Mouse (Mus musculus): ENCODE measurements around the gene Zfp318. TPM values are rescaled to one million over a fixed set of nuclear protein-coding genes. Genes with fewer than 3 reads are reported as not detected.

Zfp318 gene
- polyA plus RNA-seq, 1 experiment from 2014 or later, result 1.3 TPM

GRCm38 (mm10) chr17:46393012-46393411 lies 9.5 kb downstream of the Zfp318 start:
- Histone ChIP-seq H3K4me2 (ENCODE audit: low read depth, low read length) (no peak overlapping the region), H3K4me1 (ENCODE audit: control insufficient read depth, low read depth, low read length) (no peaks in the 10 kb centered on the region), H3K9ac (ENCODE audit: low read depth, low read length) (no peak overlapping the region), H3K9me3 (replicated peaks; ENCODE audit: control insufficient read depth, low read length) (no peaks in the 10 kb centered on the region), H3K4me3 (ENCODE audit: low read depth, low read length) (no peak overlapping the region), H3K27ac (ENCODE audit: low read length) (no peak overlapping the region), H3K36me3 (ENCODE audit: control insufficient read depth, insufficient read depth) (peaks cover 5% of the 10 kb centered on the region), H3K27me3 (ENCODE audit: control insufficient read depth, insufficient read depth, low read depth, low read length) (no peaks in the 10 kb centered on the region)
- ATAC-seq (ENCODE audit: low read depth), result no peak
- WGBS (ENCODE audit: insufficient replicate concordance), result 37% methylated on average over 2 of the region's 2 CpGs

GRCm38 (mm10) chr17:46394631-46395030 lies 11.1 kb downstream of the Zfp318 start:
- Histone ChIP-seq H3K9ac (ENCODE audit: low read depth, low read length) (no peak overlapping the region), H3K4me2 (ENCODE audit: low read depth, low read length) (no peak overlapping the region), H3K27me3 (ENCODE audit: control insufficient read depth, insufficient read depth, low read depth, low read length) (no peaks in the 10 kb centered on the region), H3K9me3 (replicated peaks; ENCODE audit: control insufficient read depth, low read length) (no peaks in the 10 kb centered on the region), H3K4me3 (ENCODE audit: low read depth, low read length) (no peak overlapping the region), H3K36me3 (ENCODE audit: control insufficient read depth, insufficient read depth) (peaks cover 3% of the 10 kb centered on the region), H3K27ac (ENCODE audit: low read length) (no peak overlapping the region), H3K4me1 (ENCODE audit: control insufficient read depth, low read depth, low read length) (no peaks in the 10 kb centered on the region)
- 67% methylated on average over 1 of the region's 1 CpGs for WGBS (ENCODE audit: insufficient replicate concordance)
- ATAC-seq (ENCODE audit: low read depth), result no peak

- no peaks in the 10 kb centered on the region for H3K9me3 ChIP-seq (replicated peaks; ENCODE audit: control insufficient read depth, low read length)
- no peak for ATAC-seq (ENCODE audit: low read depth)
- WGBS (ENCODE audit: insufficient replicate concordance), result 41% methylated on average over 3 of the region's 3 CpGs
- no peak overlapping the region for H3K27ac ChIP-seq (ENCODE audit: low read length)
- peaks cover 3% of the 10 kb centered on the region for H3K36me3 ChIP-seq (ENCODE audit: control insufficient read depth, insufficient read depth)
- no peaks in the 10 kb centered on the region for H3K4me1 ChIP-seq (ENCODE audit: control insufficient read depth, low read depth, low read length)
- H3K4me2 ChIP-seq (ENCODE audit: low read depth, low read length), result no peak overlapping the region
- no peak overlapping the region for H3K9ac ChIP-seq (ENCODE audit: low read depth, low read length)
- H3K27me3 ChIP-seq (ENCODE audit: control insufficient read depth, insufficient read depth, low read depth, low read length), result no peaks in the 10 kb centered on the region
- H3K4me3 ChIP-seq (ENCODE audit: low read depth, low read length), result no peak overlapping the region
These were observed 24.9 kb downstream of the Zfp318 start for GRCm38 (mm10) chr17:46408478-46408877.

GRCm38 (mm10) chr17:46418628-46419027 lies 35.1 kb downstream of the Zfp318 start:
- H3K27me3 ChIP-seq (ENCODE audit: control insufficient read depth, insufficient read depth, low read depth, low read length), result no peaks in the 10 kb centered on the region
- no peak overlapping the region for H3K27ac ChIP-seq (ENCODE audit: low read length)
- no peaks in the 10 kb centered on the region for H3K4me1 ChIP-seq (ENCODE audit: control insufficient read depth, low read depth, low read length)
- no peaks in the 10 kb centered on the region for H3K36me3 ChIP-seq (ENCODE audit: control insufficient read depth, insufficient read depth)
- no peak for ATAC-seq (ENCODE audit: low read depth)
- no peaks in the 10 kb centered on the region for H3K9me3 ChIP-seq (replicated peaks; ENCODE audit: control insufficient read depth, low read length)
- no peak overlapping the region for H3K4me2 ChIP-seq (ENCODE audit: low read depth, low read length)
- no peak overlapping the region for H3K4me3 ChIP-seq (ENCODE audit: low read depth, low read length)
- 67% methylated on average over 5 of the region's 5 CpGs for WGBS (ENCODE audit: insufficient replicate concordance)
- no peak overlapping the region for H3K9ac ChIP-seq (ENCODE audit: low read depth, low read length)

- no peaks in the 10 kb centered on the region for H3K36me3 ChIP-seq (ENCODE audit: control insufficient read depth, insufficient read depth)
- no peak overlapping the region for H3K27ac ChIP-seq (ENCODE audit: low read length)
- no peak for ATAC-seq (ENCODE audit: low read depth)
- no peak overlapping the region for H3K4me3 ChIP-seq (ENCODE audit: low read depth, low read length)
- no peak overlapping the region for H3K9ac ChIP-seq (ENCODE audit: low read depth, low read length)
- H3K4me2 ChIP-seq (ENCODE audit: low read depth, low read length), result no peak overlapping the region
- H3K9me3 ChIP-seq (replicated peaks; ENCODE audit: control insufficient read depth, low read length), result no peaks in the 10 kb centered on the region
- no peaks in the 10 kb centered on the region for H3K4me1 ChIP-seq (ENCODE audit: control insufficient read depth, low read depth, low read length)
- H3K27me3 ChIP-seq (ENCODE audit: control insufficient read depth, insufficient read depth, low read depth, low read length), result no peaks in the 10 kb centered on the region
These were observed 36.2 kb downstream of the Zfp318 start for GRCm38 (mm10) chr17:46419717-46420116.

GRCm38 (mm10) chr17:46426496-46426895 lies 43.0 kb downstream of the Zfp318 start:
- no peaks in the 10 kb centered on the region for H3K4me1 ChIP-seq (ENCODE audit: control insufficient read depth, low read depth, low read length)
- no peaks in the 10 kb centered on the region for H3K27me3 ChIP-seq (ENCODE audit: control insufficient read depth, insufficient read depth, low read depth, low read length)
- no peaks in the 10 kb centered on the region for H3K36me3 ChIP-seq (ENCODE audit: control insufficient read depth, insufficient read depth)
- ATAC-seq (ENCODE audit: low read depth), result no peak
- no peak overlapping the region for H3K4me2 ChIP-seq (ENCODE audit: low read depth, low read length)
- no peak overlapping the region for H3K27ac ChIP-seq (ENCODE audit: low read length)
- no peak overlapping the region for H3K4me3 ChIP-seq (ENCODE audit: low read depth, low read length)
- no peaks in the 10 kb centered on the region for H3K9me3 ChIP-seq (replicated peaks; ENCODE audit: control insufficient read depth, low read length)
- H3K9ac ChIP-seq (ENCODE audit: low read depth, low read length), result no peak overlapping the region

GRCm38 (mm10) chr17:46428761-46429414 lies 45.4 kb downstream of the Zfp318 start, which contains the start of gene Crip3:
Gene Crip3 (plus strand): TSS chr17:46428926.
- Histone ChIP-seq H3K27ac (ENCODE audit: low read length) (no peak within 1 kb of the TSS), H3K9me3 (replicated peaks; ENCODE audit: control insufficient read depth, low read length) (no peaks in the 10 kb centered on the region), H3K4me2 (ENCODE audit: low read depth, low read length) (no peak within 1 kb of the TSS), H3K4me3 (ENCODE audit: low read depth, low read length) (no peak within 1 kb of the TSS), H3K36me3 (ENCODE audit: control insufficient read depth, insufficient read depth) (no peaks in the 10 kb centered on the region), H3K4me1 (ENCODE audit: control insufficient read depth, low read depth, low read length) (no peaks in the 10 kb centered on the region), H3K9ac (ENCODE audit: low read depth, low read length) (no peak within 1 kb of the TSS), H3K27me3 (ENCODE audit: control insufficient read depth, insufficient read depth, low read depth, low read length) (no peaks in the 10 kb centered on the region)
- ATAC-seq (ENCODE audit: low read depth), result no peak
- 13% methylated on average over 18 of the region's 18 CpGs for WGBS (ENCODE audit: insufficient replicate concordance)

GRCm38 (mm10) chr17:46433627-46434026 lies 50.1 kb downstream of the Zfp318 start:
- H3K4me2 ChIP-seq (ENCODE audit: low read depth, low read length), result peak overlapping the region; percentile 37
- H3K9me3 ChIP-seq (replicated peaks; ENCODE audit: control insufficient read depth, low read length), result no peaks in the 10 kb centered on the region
- peak; percentile 55; the same call in 1 of the 2 replicates for ATAC-seq (ENCODE audit: low read depth)
- no peaks in the 10 kb centered on the region for H3K4me1 ChIP-seq (ENCODE audit: control insufficient read depth, low read depth, low read length)
- 8% methylated on average over 17 of the region's 17 CpGs for whole genome bisulfite sequencing (ENCODE audit: insufficient replicate concordance)
- H3K4me3 ChIP-seq (ENCODE audit: low read depth, low read length), result no peak overlapping the region
- H3K27ac ChIP-seq (ENCODE audit: low read length), result no peak overlapping the region
- H3K36me3 ChIP-seq (ENCODE audit: control insufficient read depth, insufficient read depth), result no peaks in the 10 kb centered on the region
- H3K9ac ChIP-seq (ENCODE audit: low read depth, low read length), result no peak overlapping the region
- H3K27me3 ChIP-seq (ENCODE audit: control insufficient read depth, insufficient read depth, low read depth, low read length), result peaks cover 5% of the 10 kb centered on the region

- WGBS (ENCODE audit: insufficient replicate concordance), result 21% methylated on average over 23 of the region's 23 CpGs
- H3K36me3 ChIP-seq (ENCODE audit: control insufficient read depth, insufficient read depth), result no peaks in the 10 kb centered on the region
- no peak overlapping the region for H3K9ac ChIP-seq (ENCODE audit: low read depth, low read length)
- no peak overlapping the region for H3K27ac ChIP-seq (ENCODE audit: low read length)
- no peaks in the 10 kb centered on the region for H3K9me3 ChIP-seq (replicated peaks; ENCODE audit: control insufficient read depth, low read length)
- H3K4me1 ChIP-seq (ENCODE audit: control insufficient read depth, low read depth, low read length), result no peaks in the 10 kb centered on the region
- H3K4me3 ChIP-seq (ENCODE audit: low read depth, low read length), result no peak overlapping the region
- H3K4me2 ChIP-seq (ENCODE audit: low read depth, low read length), result no peak overlapping the region
- no peak for ATAC-seq (ENCODE audit: low read depth)
- H3K27me3 ChIP-seq (ENCODE audit: control insufficient read depth, insufficient read depth, low read depth, low read length), result peaks cover 5% of the 10 kb centered on the region
These were observed 53.3 kb downstream of the Zfp318 start for GRCm38 (mm10) chr17:46436672-46437366.

Data from liver, embryonic 16.5 days (tissue).